Mouse (Mus musculus): Measurements from ENCODE around the gene Rab20. TPM values are rescaled to one million over a fixed set of nuclear protein-coding genes. Genes with fewer than 3 reads are reported as not detected.

Rab20 gene
- polyA plus RNA-seq, 1 experiment from 2014 or later: 1.2 TPM

GRCm38 (mm10) chr8:11447910-11448570, 30.5 kb downstream of the Rab20 start:
- WGBS: 90% methylated on average over 23 of the region's 23 CpGs
- Histone ChIP-seq H3K27ac (replicated peaks) (no peak overlapping the region), H3K4me2 (replicated peaks) (no peak overlapping the region), H3K9me3 (no peaks in the 10 kb centered on the region), H3K27me3 (no peaks in the 10 kb centered on the region), H3K36me3 (no peaks in the 10 kb centered on the region), H3K4me3 (no peak overlapping the region), H3K4me1 (peaks cover 8% of the 10 kb centered on the region), H3K9ac (replicated peaks) (no peak overlapping the region)
- no peak for ATAC-seq (replicated peaks)

GRCm38 (mm10) chr8:11445790-11446189, 32.7 kb downstream of the Rab20 start:
- ATAC-seq (replicated peaks): no peak
- WGBS: 91% methylated on average over 13 of the region's 13 CpGs
- Histone ChIP-seq H3K4me1 (no peaks in the 10 kb centered on the region), H3K36me3 (no peaks in the 10 kb centered on the region), H3K4me2 (replicated peaks) (no peak overlapping the region), H3K9ac (replicated peaks) (no peak overlapping the region), H3K27ac (replicated peaks) (no peak overlapping the region), H3K9me3 (no peaks in the 10 kb centered on the region), H3K27me3 (no peaks in the 10 kb centered on the region), H3K4me3 (no peak overlapping the region)

DNA sequence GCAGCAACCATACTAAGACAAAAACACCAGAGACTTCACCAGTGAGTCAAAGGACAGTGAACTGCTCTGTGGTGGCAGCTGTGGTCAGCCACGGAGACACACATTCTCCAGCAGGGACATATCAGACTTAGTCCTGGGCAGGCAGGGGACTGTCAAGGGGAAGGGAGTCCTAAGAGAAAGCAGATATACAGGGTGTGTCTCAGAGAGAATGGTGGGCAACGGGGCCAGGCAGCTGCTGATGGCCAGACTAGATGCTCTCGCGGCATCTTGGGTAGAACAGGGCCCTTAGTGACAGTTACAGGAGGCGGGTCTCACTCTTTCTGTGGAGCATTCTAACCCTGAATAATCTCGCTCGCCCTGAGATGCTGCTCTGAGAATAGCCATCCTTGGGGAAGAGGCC, 34.3 kb downstream of the Rab20 start:
- H3K4me3 ChIP-seq: no peak overlapping the region
- 84% methylated on average over 7 of the region's 7 CpGs for WGBS
- no peak overlapping the region for H3K27ac ChIP-seq (replicated peaks)
- no peaks in the 10 kb centered on the region for H3K9me3 ChIP-seq
- no peak for ATAC-seq (replicated peaks)
- H3K36me3 ChIP-seq: no peaks in the 10 kb centered on the region
- H3K9ac ChIP-seq (replicated peaks): no peak overlapping the region
- no peaks in the 10 kb centered on the region for H3K4me1 ChIP-seq
- H3K27me3 ChIP-seq: no peaks in the 10 kb centered on the region
- no peak overlapping the region for H3K4me2 ChIP-seq (replicated peaks)

- H3K4me3 ChIP-seq: no peak overlapping the region
- no peak overlapping the region for H3K27ac ChIP-seq (replicated peaks)
- no peak overlapping the region for H3K9ac ChIP-seq (replicated peaks)
- no peak overlapping the region for H3K4me2 ChIP-seq (replicated peaks)
- H3K9me3 ChIP-seq: no peaks in the 10 kb centered on the region
- no peaks in the 10 kb centered on the region for H3K4me1 ChIP-seq
- WGBS: 91% methylated on average over 9 of the region's 9 CpGs
- no peaks in the 10 kb centered on the region for H3K27me3 ChIP-seq
- H3K36me3 ChIP-seq: no peaks in the 10 kb centered on the region
- ATAC-seq (replicated peaks): no peak
These were observed 34.9 kb downstream of the Rab20 start for GRCm38 (mm10) chr8:11443611-11444010.

DNA sequence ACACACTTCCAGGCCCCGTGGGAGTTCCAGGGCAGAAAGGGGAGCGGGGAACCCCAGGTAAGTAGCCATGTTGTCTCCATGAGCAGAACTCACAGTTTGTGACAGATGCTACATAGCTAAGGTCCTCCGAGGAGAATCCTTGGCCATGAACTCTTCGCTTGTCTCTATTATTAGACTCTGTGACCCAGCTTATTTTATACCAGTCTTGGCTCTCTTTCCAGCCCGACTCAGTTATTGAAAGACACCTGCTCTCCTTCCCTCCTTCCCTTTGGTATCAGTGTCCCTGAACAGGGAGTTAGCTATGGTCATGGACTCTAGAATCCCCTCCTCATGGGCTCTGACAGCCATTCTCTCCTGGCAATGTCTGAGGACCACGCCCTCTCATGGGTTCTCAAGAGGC, 37.2 kb downstream of the Rab20 start:
- ATAC-seq (replicated peaks): no peak
- Histone ChIP-seq H3K27me3 (no peaks in the 10 kb centered on the region), H3K4me1 (no peaks in the 10 kb centered on the region), H3K27ac (replicated peaks) (no peak overlapping the region), H3K9ac (replicated peaks) (no peak overlapping the region), H3K9me3 (no peaks in the 10 kb centered on the region), H3K4me2 (replicated peaks) (no peak overlapping the region), H3K36me3 (no peaks in the 10 kb centered on the region), H3K4me3 (no peak overlapping the region)
- 91% methylated on average over 6 of the region's 6 CpGs for WGBS

- Histone ChIP-seq H3K36me3 (no peaks in the 10 kb centered on the region), H3K4me1 (no peaks in the 10 kb centered on the region), H3K4me2 (replicated peaks) (no peak overlapping the region), H3K27me3 (no peaks in the 10 kb centered on the region), H3K9me3 (no peaks in the 10 kb centered on the region), H3K27ac (replicated peaks) (no peak overlapping the region), H3K4me3 (no peak overlapping the region), H3K9ac (replicated peaks) (no peak overlapping the region)
- 56% methylated on average over 12 of the region's 12 CpGs for WGBS
- no peak for ATAC-seq (replicated peaks)
These were observed 40.6 kb downstream of the Rab20 start for GRCm38 (mm10) chr8:11437862-11438261.

- no peaks in the 10 kb centered on the region for H3K4me1 ChIP-seq
- no peaks in the 10 kb centered on the region for H3K9me3 ChIP-seq
- H3K4me2 ChIP-seq (replicated peaks): no peak overlapping the region
- no peaks in the 10 kb centered on the region for H3K27me3 ChIP-seq
- WGBS: 53% methylated on average over 5 of the region's 5 CpGs
- no peaks in the 10 kb centered on the region for H3K36me3 ChIP-seq
- no peak overlapping the region for H3K9ac ChIP-seq (replicated peaks)
- H3K27ac ChIP-seq (replicated peaks): no peak overlapping the region
- no peak for ATAC-seq (replicated peaks)
- no peak overlapping the region for H3K4me3 ChIP-seq
These were observed 47.8 kb downstream of the Rab20 start for GRCm38 (mm10) chr8:11430688-11431087.

- Histone ChIP-seq H3K36me3 (no peaks in the 10 kb centered on the region), H3K27ac (replicated peaks) (no peak overlapping the region), H3K4me2 (replicated peaks) (no peak overlapping the region), H3K9me3 (no peaks in the 10 kb centered on the region), H3K27me3 (no peaks in the 10 kb centered on the region), H3K4me3 (no peak overlapping the region), H3K9ac (replicated peaks) (no peak overlapping the region), H3K4me1 (peaks cover 13% of the 10 kb centered on the region)
- no peak for ATAC-seq (replicated peaks)
- 59% methylated on average over 7 of the region's 7 CpGs for WGBS
These were observed 55.4 kb downstream of the Rab20 start for GRCm38 (mm10) chr8:11423091-11423490.

- 73% methylated on average over 6 of the region's 6 CpGs for WGBS
- ATAC-seq (replicated peaks): no peak
- H3K4me1 ChIP-seq: peaks cover 19% of the 10 kb centered on the region
- no peak overlapping the region for H3K27ac ChIP-seq (replicated peaks)
- no peak overlapping the region for H3K9ac ChIP-seq (replicated peaks)
- H3K36me3 ChIP-seq: no peaks in the 10 kb centered on the region
- H3K4me3 ChIP-seq: no peak overlapping the region
- no peaks in the 10 kb centered on the region for H3K9me3 ChIP-seq
- no peak overlapping the region for H3K4me2 ChIP-seq (replicated peaks)
- H3K27me3 ChIP-seq: no peaks in the 10 kb centered on the region
These were observed 56.5 kb downstream of the Rab20 start for GRCm38 (mm10) chr8:11421968-11422367.

DNA sequence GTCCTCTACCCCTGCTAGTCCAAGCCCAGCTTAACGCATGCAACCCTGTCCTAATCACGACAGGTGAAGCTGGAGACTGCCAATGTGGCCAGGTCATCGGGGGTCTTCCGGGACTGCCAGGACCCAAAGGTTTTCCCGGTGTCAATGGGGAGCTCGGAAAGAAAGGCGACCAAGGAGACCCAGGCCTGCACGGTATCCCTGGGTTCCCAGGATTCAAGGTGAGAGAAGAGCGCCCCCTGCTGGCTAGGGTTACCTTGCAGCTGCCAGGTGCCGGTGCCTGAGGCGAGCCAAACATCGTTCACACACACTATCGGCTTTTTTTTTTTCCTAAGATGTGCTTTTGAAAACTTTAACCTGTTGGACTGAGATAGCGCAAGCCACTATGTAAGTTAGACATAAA, 57.4 kb downstream of the Rab20 start:
- Histone ChIP-seq H3K27ac (replicated peaks) (no peak overlapping the region), H3K4me3 (no peak overlapping the region), H3K4me1 (peaks cover 19% of the 10 kb centered on the region), H3K36me3 (no peaks in the 10 kb centered on the region), H3K27me3 (no peaks in the 10 kb centered on the region), H3K4me2 (replicated peaks) (no peak overlapping the region), H3K9me3 (no peaks in the 10 kb centered on the region), H3K9ac (replicated peaks) (no peak overlapping the region)
- no peak for ATAC-seq (replicated peaks)
- 44% methylated on average over 14 of the region's 14 CpGs for WGBS

GRCm38 (mm10) chr8:11419645-11420044, 58.9 kb downstream of the Rab20 start:
- no peaks in the 10 kb centered on the region for H3K36me3 ChIP-seq
- no peaks in the 10 kb centered on the region for H3K27me3 ChIP-seq
- H3K4me2 ChIP-seq (replicated peaks): no peak overlapping the region
- peaks cover 22% of the 10 kb centered on the region for H3K4me1 ChIP-seq
- no peak overlapping the region for H3K9ac ChIP-seq (replicated peaks)
- H3K4me3 ChIP-seq: no peak overlapping the region
- peak overlapping the region; percentile 73 for H3K27ac ChIP-seq (replicated peaks)
- peak; percentile 42 for ATAC-seq (replicated peaks)
- H3K9me3 ChIP-seq: no peaks in the 10 kb centered on the region
- whole genome bisulfite sequencing: 10% methylated on average over 2 of the region's 2 CpGs

- H3K27me3 ChIP-seq: no peaks in the 10 kb centered on the region
- ATAC-seq (replicated peaks): peak; percentile 81
- H3K4me1 ChIP-seq: peaks cover 27% of the 10 kb centered on the region
- no peak overlapping the region for H3K9ac ChIP-seq (replicated peaks)
- WGBS: 10% methylated on average over 6 of the region's 6 CpGs
- no peaks in the 10 kb centered on the region for H3K9me3 ChIP-seq
- no peaks in the 10 kb centered on the region for H3K36me3 ChIP-seq
- peak overlapping the region; percentile 73 for H3K27ac ChIP-seq (replicated peaks)
- H3K4me3 ChIP-seq: no peak overlapping the region
- peak overlapping the region; percentile 29 for H3K4me2 ChIP-seq (replicated peaks)
These were observed 59.3 kb downstream of the Rab20 start for GRCm38 (mm10) chr8:11419232-11419631.

GRCm38 (mm10) chr8:11417762-11418161, 60.7 kb downstream of the Rab20 start:
- no peaks in the 10 kb centered on the region for H3K36me3 ChIP-seq
- no peak for ATAC-seq (replicated peaks)
- no peak overlapping the region for H3K9ac ChIP-seq (replicated peaks)
- H3K4me1 ChIP-seq: peaks cover 35% of the 10 kb centered on the region
- WGBS: 49% methylated on average over 13 of the region's 13 CpGs
- H3K27ac ChIP-seq (replicated peaks): no peak overlapping the region
- H3K4me3 ChIP-seq: no peak overlapping the region
- H3K27me3 ChIP-seq: no peaks in the 10 kb centered on the region
- no peak overlapping the region for H3K4me2 ChIP-seq (replicated peaks)
- H3K9me3 ChIP-seq: no peaks in the 10 kb centered on the region
